Mouse (Mus musculus): ENCODE measurements at regions not wholly inside any gene's neighbourhood (a gene's known extent, or its start where the extent isn't known, plus 50 kb on each side); places are given as distances from the start of the nearest gene placed in this dataset.
A peak's percentile ranks its signal among the peaks of the same experiment; 100 is the strongest.

- TF ChIP-seq CTCF (IDR thresholded peaks at IDR 0.05; ENCODE audit: extremely low read depth, insufficient read depth, low read length): no peak
- no peak overlapping the region for H3K4me3 ChIP-seq (ENCODE audit: insufficient read depth, low read length)
- no peaks in the 10 kb centered on the region for H3K4me1 ChIP-seq (ENCODE audit: control insufficient read depth, insufficient read depth, low read length)
- H3K27ac ChIP-seq (ENCODE audit: insufficient read depth, low read length): no peak overlapping the region
These were observed 98.5 kb upstream of the Wnt4 start for GRCm38 (mm10) chr4:137178833-137179232.

DNA sequence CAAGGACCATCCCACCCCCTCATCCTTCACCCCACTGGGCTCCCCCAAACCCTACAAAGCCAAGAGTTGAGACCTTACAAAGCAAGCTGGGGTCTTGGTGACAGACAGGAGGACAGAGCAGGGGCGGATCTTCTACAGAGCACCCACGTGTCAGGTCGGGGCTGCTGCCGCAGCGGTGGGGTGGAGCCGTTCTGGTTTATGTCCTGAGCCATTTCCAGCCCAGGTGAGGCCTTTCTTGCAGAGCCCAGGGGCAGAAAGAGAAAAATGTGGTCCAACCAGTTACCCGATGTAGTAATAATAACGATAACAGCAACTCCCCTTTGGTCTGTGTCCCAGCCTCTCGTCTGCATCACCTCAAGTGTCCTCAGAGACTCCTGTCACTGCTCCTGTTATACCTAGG, 112.4 kb upstream of the Wnt4 start:
- Histone ChIP-seq H3K4me3 (ENCODE audit: insufficient read depth, low read length) (peak overlapping the region; percentile 26), H3K4me1 (ENCODE audit: control insufficient read depth, insufficient read depth, low read length) (no peaks in the 10 kb centered on the region), H3K27ac (ENCODE audit: insufficient read depth, low read length) (no peak overlapping the region)
- TF ChIP-seq POLR2A (IDR thresholded peaks at IDR 0.05; ENCODE audit: extremely low read depth, insufficient read depth, low read length): no peak
- no peak for TF ChIP-seq CTCF (IDR thresholded peaks at IDR 0.05; ENCODE audit: extremely low read depth, insufficient read depth, low read length)

DNA sequence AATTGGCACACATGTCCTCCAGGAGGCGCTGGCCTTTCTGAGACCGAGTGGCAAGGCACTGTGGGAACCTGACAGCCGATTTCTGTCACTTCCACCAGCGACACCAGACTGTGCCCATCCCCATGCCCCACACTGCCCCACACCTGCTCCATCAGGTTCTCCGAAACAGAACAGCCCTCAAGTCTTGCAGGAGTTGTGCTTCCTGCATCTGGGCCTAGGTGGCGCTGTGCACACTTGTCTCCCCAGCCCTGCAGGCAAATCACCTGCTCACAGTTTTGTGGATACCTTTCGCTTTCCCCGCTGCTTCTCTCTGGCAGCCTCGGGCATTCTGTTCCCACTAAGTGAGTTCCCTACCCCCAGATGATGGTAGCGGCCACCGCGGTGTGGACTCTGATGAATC, 112.9 kb upstream of the Wnt4 start:
- no peaks in the 10 kb centered on the region for H3K4me1 ChIP-seq (ENCODE audit: control insufficient read depth, insufficient read depth, low read length)
- no peak overlapping the region for H3K27ac ChIP-seq (ENCODE audit: insufficient read depth, low read length)
- peak overlapping the region; percentile 26 for H3K4me3 ChIP-seq (ENCODE audit: insufficient read depth, low read length)
- TF ChIP-seq POLR2A (IDR thresholded peaks at IDR 0.05; ENCODE audit: extremely low read depth, insufficient read depth, low read length): no peak
- peak; percentile 96 for TF ChIP-seq CTCF (IDR thresholded peaks at IDR 0.05; ENCODE audit: extremely low read depth, insufficient read depth, low read length)

DNA sequence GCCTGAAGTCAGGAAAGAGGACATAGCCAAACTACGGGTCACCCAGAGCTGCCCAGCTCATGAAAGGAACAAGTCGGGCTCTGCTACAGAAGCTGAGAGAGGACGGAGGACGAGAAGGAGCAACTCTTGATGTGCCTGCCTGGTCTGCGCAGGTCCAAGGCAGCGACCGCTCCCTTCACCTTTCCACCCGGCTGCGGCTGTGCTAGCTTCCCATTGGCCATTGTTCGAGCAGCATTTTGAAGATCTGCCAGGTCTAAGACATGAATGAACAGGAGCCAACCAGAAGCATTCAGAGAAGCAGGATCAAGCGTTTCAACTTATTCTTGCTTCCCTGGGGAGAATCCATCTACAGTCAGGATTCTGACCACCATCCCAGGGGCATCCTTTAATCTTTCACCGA, 113.3 kb upstream of the Wnt4 start:
- Histone ChIP-seq H3K4me1 (ENCODE audit: control insufficient read depth, insufficient read depth, low read length) (no peaks in the 10 kb centered on the region), H3K4me3 (ENCODE audit: insufficient read depth, low read length) (no peak overlapping the region), H3K27ac (ENCODE audit: insufficient read depth, low read length) (no peak overlapping the region)
- TF ChIP-seq POLR2A (IDR thresholded peaks at IDR 0.05; ENCODE audit: extremely low read depth, insufficient read depth, low read length): no peak
- no peak for TF ChIP-seq CTCF (IDR thresholded peaks at IDR 0.05; ENCODE audit: extremely low read depth, insufficient read depth, low read length)

- no peaks in the 10 kb centered on the region for H3K4me1 ChIP-seq (ENCODE audit: control insufficient read depth, insufficient read depth, low read length)
- TF ChIP-seq CTCF (IDR thresholded peaks at IDR 0.05; ENCODE audit: extremely low read depth, insufficient read depth, low read length) (no peak), POLR2A (IDR thresholded peaks at IDR 0.05; ENCODE audit: extremely low read depth, insufficient read depth, low read length) (no peak)
- H3K4me3 ChIP-seq (ENCODE audit: insufficient read depth, low read length): no peak overlapping the region
- no peak overlapping the region for H3K27ac ChIP-seq (ENCODE audit: insufficient read depth, low read length)
These were observed 111.9 kb upstream of the Zbtb40 start for GRCm38 (mm10) chr4:137160526-137160925.

DNA sequence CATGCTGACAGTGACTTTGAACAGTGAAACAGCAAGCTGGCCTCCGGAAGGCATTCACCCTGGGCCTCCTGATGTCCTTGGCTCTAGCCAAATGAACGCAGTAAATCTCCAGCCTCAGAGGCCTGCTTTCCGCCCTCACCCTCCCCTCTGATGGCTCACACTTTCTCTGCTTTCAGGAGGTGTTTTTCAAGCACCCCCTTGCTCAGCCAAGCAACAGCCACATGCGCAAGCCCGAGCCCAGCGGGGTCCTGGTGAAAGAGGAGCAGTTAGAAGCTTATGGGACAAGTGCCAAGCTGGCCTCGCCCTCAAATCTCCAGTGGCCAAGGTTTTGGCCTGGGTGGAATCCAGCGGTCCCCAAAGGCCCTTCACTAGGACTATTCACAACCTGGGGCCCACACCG, 109.6 kb upstream of the Zbtb40 start:
- TF ChIP-seq CTCF (IDR thresholded peaks at IDR 0.05; ENCODE audit: extremely low read depth, insufficient read depth, low read length) (no peak), POLR2A (IDR thresholded peaks at IDR 0.05; ENCODE audit: extremely low read depth, insufficient read depth, low read length) (no peak)
- no peak overlapping the region for H3K27ac ChIP-seq (ENCODE audit: insufficient read depth, low read length)
- no peak overlapping the region for H3K4me3 ChIP-seq (ENCODE audit: insufficient read depth, low read length)
- H3K4me1 ChIP-seq (ENCODE audit: control insufficient read depth, insufficient read depth, low read length): no peaks in the 10 kb centered on the region

DNA sequence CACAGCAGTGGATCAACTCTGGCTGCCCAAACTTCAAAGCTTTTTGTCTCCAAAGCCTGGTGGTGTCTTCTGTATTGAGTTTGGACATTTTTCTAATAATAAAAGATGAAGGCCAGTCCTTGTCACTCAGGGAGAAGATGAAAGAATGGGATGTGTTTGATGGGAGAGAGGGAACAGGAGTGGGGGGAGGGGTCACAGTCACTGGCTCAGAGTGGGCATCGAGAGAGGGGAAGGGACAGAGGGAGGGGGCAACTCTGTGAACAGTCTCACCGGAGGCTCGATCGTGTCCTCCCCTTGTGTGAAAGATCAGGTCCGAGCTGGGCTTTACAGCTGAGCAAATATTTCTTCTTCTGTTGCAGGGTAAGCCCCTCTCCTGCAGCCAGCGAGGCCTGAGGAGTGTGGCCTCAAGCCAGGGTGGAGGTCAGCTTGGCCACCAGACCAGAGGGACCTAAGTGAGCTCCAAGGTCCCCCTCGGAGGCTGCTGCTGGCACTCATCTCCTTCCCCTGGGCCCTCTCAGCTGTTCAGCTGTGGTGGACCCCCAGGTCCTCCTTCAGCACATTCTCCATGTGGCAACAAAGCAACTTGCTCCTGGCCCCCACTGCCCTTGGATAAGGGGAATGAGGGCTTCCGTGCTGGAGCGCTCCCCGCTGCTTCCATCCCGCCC, 108.0 kb upstream of the Zbtb40 start:
- TF ChIP-seq POLR2A (IDR thresholded peaks at IDR 0.05; ENCODE audit: extremely low read depth, insufficient read depth, low read length) (no peak), CTCF (IDR thresholded peaks at IDR 0.05; ENCODE audit: extremely low read depth, insufficient read depth, low read length) (no peak)
- H3K4me1 ChIP-seq (ENCODE audit: control insufficient read depth, insufficient read depth, low read length): no peaks in the 10 kb centered on the region

GRCm38 (mm10) chr4:137148756-137149155, 100.2 kb upstream of the Zbtb40 start:
- Histone ChIP-seq H3K4me1 (ENCODE audit: control insufficient read depth, insufficient read depth, low read length) (no peaks in the 10 kb centered on the region), H3K27ac (ENCODE audit: insufficient read depth, low read length) (no peak overlapping the region), H3K4me3 (ENCODE audit: insufficient read depth, low read length) (no peak overlapping the region)
- TF ChIP-seq POLR2A (IDR thresholded peaks at IDR 0.05; ENCODE audit: extremely low read depth, insufficient read depth, low read length) (no peak), CTCF (IDR thresholded peaks at IDR 0.05; ENCODE audit: extremely low read depth, insufficient read depth, low read length) (no peak)

More for the DNA sequence above, 108.0 kb upstream of the Zbtb40 start:
- H3K27ac ChIP-seq (ENCODE audit: insufficient read depth, low read length): no peak overlapping the region
- H3K4me3 ChIP-seq (ENCODE audit: insufficient read depth, low read length): no peak overlapping the region

GRCm38 (mm10) chr4:137147795-137148194, 99.2 kb upstream of the Zbtb40 start:
- Histone ChIP-seq H3K27ac (ENCODE audit: insufficient read depth, low read length) (no peak overlapping the region), H3K4me3 (ENCODE audit: insufficient read depth, low read length) (no peak overlapping the region), H3K4me1 (ENCODE audit: control insufficient read depth, insufficient read depth, low read length) (no peaks in the 10 kb centered on the region)
- TF ChIP-seq POLR2A (IDR thresholded peaks at IDR 0.05; ENCODE audit: extremely low read depth, insufficient read depth, low read length): no peak
- no peak for TF ChIP-seq CTCF (IDR thresholded peaks at IDR 0.05; ENCODE audit: extremely low read depth, insufficient read depth, low read length)

DNA sequence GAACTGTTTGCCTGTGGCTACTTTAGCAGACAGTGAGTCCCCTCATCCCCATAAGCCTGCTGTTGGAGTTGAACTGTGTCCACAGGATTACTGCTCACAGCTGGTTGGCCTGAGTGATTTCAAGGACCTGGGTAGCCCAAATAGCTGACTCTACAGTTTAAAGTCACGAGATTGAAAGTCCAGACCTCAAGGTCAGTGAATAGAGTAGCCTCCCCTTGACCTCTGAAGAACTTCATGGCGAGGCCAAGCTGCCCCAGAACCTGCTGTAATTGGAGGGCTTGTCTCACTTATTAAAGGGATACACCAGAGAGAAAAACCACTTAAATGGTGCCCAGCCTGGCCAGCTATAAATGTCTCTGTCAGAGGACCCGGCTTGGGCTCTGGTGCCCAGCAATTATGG, 97.7 kb upstream of the Zbtb40 start:
- Histone ChIP-seq H3K27ac (ENCODE audit: insufficient read depth, low read length) (no peak overlapping the region), H3K4me1 (ENCODE audit: control insufficient read depth, insufficient read depth, low read length) (no peaks in the 10 kb centered on the region; the same call in 1 of the 2 replicates), H3K4me3 (ENCODE audit: insufficient read depth, low read length) (no peak overlapping the region)
- TF ChIP-seq CTCF (IDR thresholded peaks at IDR 0.05; ENCODE audit: extremely low read depth, insufficient read depth, low read length): no peak
- no peak for TF ChIP-seq POLR2A (IDR thresholded peaks at IDR 0.05; ENCODE audit: extremely low read depth, insufficient read depth, low read length)
